Mouse (Mus musculus) hindbrain, embryonic 13.5 days (tissue): ENCODE results near the gene Stt3a. TPM values are rescaled to one million over a fixed set of nuclear protein-coding genes. Genes with fewer than 3 reads are reported as not detected.

Experiments
- ATAC-seq: fragments of 200-750 bp; cut with Nextera tagmentation; 2 replicates; pipeline ENCODE4 v1.8.0; 2017; ENCODE audit warnings: moderate TSS enrichment; ENCODE audit not compliant: low FRiP score
- H3K27ac ChIP-seq: fragments of 300-500 bp; sonication (generic); 2 replicates; pipeline ENCODE4 v1.5.1; 2015; ENCODE audit warnings: inconsistent platforms, mild to moderate bottlenecking, moderate library complexity
- H3K27me3 ChIP-seq: fragments of 300-500 bp; sonication (generic); 2 replicates; pipeline ENCODE4 v1.6.1; 2015; ENCODE audit warnings: mild to moderate bottlenecking, inconsistent platforms
- H3K36me3 ChIP-seq: fragments of 300-500 bp; sonication (generic); 2 replicates; pipeline ENCODE4 v1.6.1; 2015; ENCODE audit warnings: mild to moderate bottlenecking, inconsistent platforms
- H3K4me1 ChIP-seq: fragments of 300-500 bp; sonication (generic); replicated peaks from 2 replicates; pipeline ENCODE4 v1.6.1; 2015; ENCODE audit warnings: inconsistent platforms
- H3K4me2 ChIP-seq: fragments of 300-500 bp; sonication (generic); 2 replicates; pipeline ENCODE4 v1.6.1; 2015; ENCODE audit warnings: inconsistent platforms, mild to moderate bottlenecking, moderate library complexity
- H3K4me3 ChIP-seq: fragments of 300-500 bp; sonication (generic); 2 replicates; pipeline ENCODE4 v1.5.1; 2015; ENCODE audit warnings: mild to moderate bottlenecking, inconsistent platforms
- H3K9ac ChIP-seq: fragments of 300-500 bp; sonication (generic); 2 replicates; pipeline ENCODE4 v1.6.1; 2015; ENCODE audit warnings: mild to moderate bottlenecking, inconsistent platforms
- H3K9me3 ChIP-seq: fragments of 300-500 bp; sonication (generic); 2 replicates; pipeline ENCODE4 v1.6.1; 2016; ENCODE audit warnings: inconsistent platforms
- WGBS: fragments of 180-500 bp; shearing (Covaris S2); methylation state at CpG from one replicate; pipeline ENCODE4 v1.1.7; 2015; 5-methylcytosine and 5-hydroxymethylcytosine counted together
- polyA plus RNA-seq: library from polyadenylated mRNA; unstranded; fragments of >200 nt; fragmentation: Nextera tagmentation; extraction: Ambion mirVana; gene quantifications from 2 replicates; pipeline ENCODE4 v1.2.1, GENCODE M21; 2015

Stt3a gene
- polyA plus RNA-seq, 1 experiment from 2014 or later: 109 TPM

DNA sequence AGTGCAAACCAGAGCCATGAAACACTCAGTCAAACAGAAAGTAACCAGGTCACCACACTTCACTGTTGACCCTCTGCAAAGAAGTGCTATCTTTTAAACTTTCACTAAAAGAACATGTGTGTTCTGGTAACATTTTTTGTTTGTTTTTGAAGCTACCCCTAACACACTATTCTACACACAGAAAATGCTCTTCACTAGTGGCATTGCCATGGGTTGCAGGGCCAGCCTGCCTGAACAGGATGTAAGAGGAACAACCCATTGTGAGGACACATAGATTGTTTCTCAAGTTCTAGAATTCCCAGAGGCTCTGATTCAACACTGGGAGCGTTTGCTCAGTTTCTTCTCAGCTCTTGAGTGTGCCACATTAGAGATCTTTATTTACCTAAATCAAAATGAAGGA, 74.6 kb downstream of the Stt3a start, which contains the start of gene Acrv1:
Gene Acrv1 (plus strand): TSS at position 301 of the 400 bp plus-strand sequence.
- Histone ChIP-seq H3K9ac (no peak within 1 kb of the TSS), H3K27me3 (no peaks in the 10 kb centered on the region), H3K36me3 (no peaks in the 10 kb centered on the region), H3K4me3 (no peak within 1 kb of the TSS), H3K9me3 (no peaks in the 10 kb centered on the region), H3K4me1 (no peaks in the 10 kb centered on the region), H3K27ac (no peak within 1 kb of the TSS), H3K4me2 (no peak within 1 kb of the TSS)
- WGBS: 59% methylated on average over 1 of the region's 1 CpGs
- ATAC-seq: no peak

DNA sequence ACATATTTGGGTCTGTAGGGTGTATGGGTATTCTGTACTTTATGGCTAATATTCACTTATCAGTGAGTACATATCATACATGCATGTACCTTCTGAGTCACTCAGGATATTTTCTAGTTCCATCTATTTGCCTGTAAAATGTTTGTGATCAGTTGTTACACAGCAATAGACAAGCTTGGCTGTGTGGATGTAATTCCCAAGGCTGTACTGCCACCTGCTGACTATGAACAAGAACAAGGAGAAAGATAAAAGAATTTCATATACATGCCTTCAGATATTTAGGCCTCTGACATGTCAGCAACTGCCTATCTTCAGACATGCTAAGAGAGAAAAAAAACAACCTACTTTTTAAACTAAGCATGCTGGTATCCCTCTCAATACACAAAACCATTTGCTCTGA, 80.2 kb downstream of the Stt3a start:
- Histone ChIP-seq H3K4me1 (no peaks in the 10 kb centered on the region), H3K4me2 (no peak overlapping the region), H3K9ac (no peak overlapping the region), H3K9me3 (no peaks in the 10 kb centered on the region), H3K36me3 (no peaks in the 10 kb centered on the region), H3K4me3 (no peak overlapping the region), H3K27me3 (no peaks in the 10 kb centered on the region), H3K27ac (no peak overlapping the region)
- no peak for ATAC-seq

DNA sequence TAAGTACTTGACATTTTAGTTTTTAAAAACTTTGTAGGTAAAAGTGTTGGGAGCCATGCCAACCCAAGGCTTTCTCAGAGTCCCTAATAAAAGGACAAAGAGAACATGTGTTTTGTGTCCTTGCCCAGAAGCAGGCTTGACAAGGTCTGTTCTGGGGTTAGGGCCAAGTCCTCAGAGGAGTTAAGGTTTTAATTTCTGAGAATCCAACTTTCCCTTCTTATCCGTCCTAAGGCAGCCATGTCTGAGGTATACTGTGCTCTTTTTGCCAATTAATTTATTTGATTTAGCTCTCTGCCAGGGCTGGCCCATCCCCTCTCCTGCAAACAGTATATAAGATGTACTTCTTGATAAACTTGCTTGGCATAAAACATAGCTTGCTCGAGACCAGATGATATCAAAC, 86.1 kb downstream of the Stt3a start:
- H3K9me3 ChIP-seq: no peaks in the 10 kb centered on the region

More for the DNA sequence above, 86.1 kb downstream of the Stt3a start:
- ATAC-seq: no peak
- H3K36me3 ChIP-seq: no peaks in the 10 kb centered on the region
- no peaks in the 10 kb centered on the region for H3K27me3 ChIP-seq
- H3K4me2 ChIP-seq: no peak overlapping the region
- H3K4me1 ChIP-seq: no peaks in the 10 kb centered on the region
- H3K9ac ChIP-seq: no peak overlapping the region
- no peak overlapping the region for H3K27ac ChIP-seq
- no peak overlapping the region for H3K4me3 ChIP-seq
- 90% methylated on average over 2 of the region's 2 CpGs for WGBS

Other genes starting within 250 kb of the Stt3a start
- gene Gm5615, start 225.7 kb downstream of the Stt3a start, polyA plus RNA-seq: not detected in 2 replicates
- not detected in 2 replicates for gene Gm17689, start 185.0 kb downstream of the Stt3a start, polyA plus RNA-seq
- not detected in 2 replicates for gene A630095E13Rik, start 124.3 kb downstream of the Stt3a start, polyA plus RNA-seq
- not detected in 2 replicates for gene Acrv1, start 74.5 kb downstream of the Stt3a start, polyA plus RNA-seq
- 10.0 and 11.3 TPM in 2 replicates for gene Chek1, start 40.6 kb downstream of the Stt3a start, polyA plus RNA-seq
- gene Ei24, start 29.7 kb upstream of the Stt3a start, polyA plus RNA-seq: 113 and 122 TPM in 2 replicates
- 612 and 624 TPM in 2 replicates for gene Fez1, start 54.2 kb upstream of the Stt3a start, polyA plus RNA-seq